Mouse (Mus musculus) adrenal gland, postnatal 10 days (tissue): ENCODE measurements around the gene Setx. TPM values are rescaled to one million over a fixed set of nuclear protein-coding genes. Genes with fewer than 3 reads are reported as not detected.
"Not testable (repeated sequence)": the region's sequence is repeated elsewhere in the genome, so short reads cannot be mapped to it uniquely, and the experiment has no call there.

Experiments used
- DNase-seq: peaks from one replicate; pipeline ENCODE4 v3.0.0; 2021; ENCODE audit warnings: mixed read lengths
- long read RNA-seq, 2 experiments: library from polyadenylated mRNA; stranded (forward); transcript quantifications; one replicate each; pipeline ENCODE4 v2.0.0; 2021
- total RNA-seq, 2 experiments: library from RNA; stranded (reverse); gene quantifications; 2 replicates each; pipeline ENCODE4 v1.2.3; 2021

Gene Setx
- 10 to 100 TPM; 32.9 to 36.0 TPM for total RNA-seq
- long read RNA-seq, experiment 1, partial matches to known transcripts: 5 of 8 reads
- long read RNA-seq, experiment 1, other reads (novel, unspliced or antisense): 3 of 8 reads
- long read RNA-seq, experiment 2, partial matches to known transcripts: 2 of 2 reads
- long read RNA-seq, experiment 2, other reads (novel, unspliced or antisense): 0 of 2 reads

DNA sequence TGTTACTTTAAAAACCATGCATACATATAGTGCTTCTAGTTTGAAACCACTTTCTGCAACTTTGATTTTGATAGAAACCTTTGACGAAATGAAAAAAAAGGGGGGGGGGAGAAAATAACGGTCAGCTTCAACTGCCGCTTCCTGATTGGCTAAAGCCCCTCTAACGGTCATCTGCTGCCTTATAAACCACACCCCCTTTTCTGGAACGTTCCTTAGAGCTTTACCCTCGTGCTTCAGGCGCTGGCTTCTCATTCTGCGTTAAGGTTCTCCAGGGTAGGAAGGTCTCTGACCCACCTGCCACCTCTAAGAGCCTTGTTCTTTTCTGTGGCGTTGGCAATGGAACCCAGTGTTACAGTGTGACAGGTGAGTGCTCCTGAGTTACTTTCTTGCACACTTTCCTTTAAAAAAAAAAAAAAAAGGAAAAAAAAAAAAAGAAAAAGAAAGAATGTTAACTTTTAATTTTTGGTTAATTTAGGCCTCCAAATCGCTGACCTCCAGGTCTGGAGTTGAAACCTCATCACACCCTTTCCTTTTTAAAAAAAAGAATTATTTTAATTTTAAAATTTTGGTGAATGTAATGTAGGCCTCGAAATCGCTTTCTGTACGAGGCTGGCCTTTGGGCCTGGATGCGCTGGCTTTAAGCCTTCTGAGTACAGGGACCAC lies at the start of gene Setx:
Gene Setx, plus strand, starts transcription at position 275 of the 663 bp plus-strand sequence.
- DNase-seq: no peak

DNA sequence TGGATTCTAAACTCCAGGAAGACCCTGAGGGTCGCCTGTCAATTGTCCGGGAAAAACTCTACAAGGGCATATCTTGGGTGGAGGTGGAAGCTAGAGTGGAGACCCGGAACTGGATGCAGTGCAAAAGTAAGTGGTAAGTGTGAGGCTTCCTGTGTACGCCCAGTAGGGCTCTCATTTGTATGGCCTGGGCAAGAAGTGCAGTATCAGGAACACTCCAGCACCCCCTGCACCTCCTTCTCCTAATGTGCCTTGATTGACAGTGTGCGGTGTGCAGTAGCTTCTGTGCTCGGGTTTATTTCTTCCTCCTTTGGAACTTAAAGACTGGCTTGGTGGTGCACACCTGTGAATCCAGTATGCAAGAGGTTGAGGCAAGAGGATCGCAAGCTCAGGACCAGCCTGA lies 49.3 kb upstream of the Setx start:
- DNase-seq: no peak

- DNase-seq: no peak
These were observed 48.5 kb upstream of the Setx start for GRCm38 (mm10) chr2:29075331-29076070.

DNA sequence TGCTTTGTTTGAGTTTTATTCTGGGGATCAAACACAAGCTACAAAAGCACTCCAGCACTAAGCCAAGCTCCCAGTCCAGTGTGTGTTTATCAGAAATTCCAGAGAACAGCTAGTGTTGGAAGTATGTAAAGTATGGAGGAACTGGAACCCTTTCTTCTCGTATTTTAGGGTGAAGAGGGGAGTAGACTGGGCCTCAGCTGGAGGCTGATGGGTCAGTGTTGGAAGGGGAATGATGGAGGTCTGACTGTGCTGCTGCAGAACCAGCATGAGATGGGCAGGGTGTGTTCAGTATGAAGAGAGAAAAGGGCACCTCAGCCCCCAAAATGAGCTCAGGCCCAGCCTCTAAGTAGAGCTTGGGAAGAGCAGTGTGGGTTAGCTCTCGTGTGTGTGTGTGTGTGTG lies 47.8 kb upstream of the Setx start:
- no peak for DNase-seq

DNA sequence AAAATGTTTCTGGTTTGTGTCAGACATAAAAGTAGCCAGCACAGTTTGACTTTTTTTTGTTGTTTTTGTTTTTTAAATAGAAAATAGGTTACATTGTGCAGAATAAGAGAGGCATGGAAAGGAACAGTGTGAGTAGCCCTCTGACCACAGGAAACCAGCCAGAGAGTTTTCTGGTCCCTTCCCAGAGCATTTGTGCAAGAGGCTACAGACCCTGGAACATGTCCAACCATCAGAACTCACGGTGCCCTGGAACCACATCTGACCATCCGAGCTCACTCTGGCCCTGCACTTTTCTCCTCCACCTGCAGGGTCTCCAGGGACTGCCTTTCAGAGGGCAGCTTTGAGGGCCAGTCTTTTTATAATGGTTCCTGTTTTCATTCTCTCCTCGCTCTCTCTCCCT lies 42.0 kb upstream of the Setx start:
- DNase-seq: peak; percentile 21

GRCm38 (mm10) chr2:29086026-29086425 lies 38.0 kb upstream of the Setx start:
- no peak for DNase-seq

GRCm38 (mm10) chr2:29089276-29089675 lies 34.7 kb upstream of the Setx start:
- peak; percentile 24 for DNase-seq

GRCm38 (mm10) chr2:29095674-29096073 lies 28.3 kb upstream of the Setx start:
- DNase-seq: no peak

GRCm38 (mm10) chr2:29096751-29097150 lies 27.2 kb upstream of the Setx start:
- DNase-seq: no peak

GRCm38 (mm10) chr2:29097465-29097864 lies 26.5 kb upstream of the Setx start:
- no peak for DNase-seq

DNA sequence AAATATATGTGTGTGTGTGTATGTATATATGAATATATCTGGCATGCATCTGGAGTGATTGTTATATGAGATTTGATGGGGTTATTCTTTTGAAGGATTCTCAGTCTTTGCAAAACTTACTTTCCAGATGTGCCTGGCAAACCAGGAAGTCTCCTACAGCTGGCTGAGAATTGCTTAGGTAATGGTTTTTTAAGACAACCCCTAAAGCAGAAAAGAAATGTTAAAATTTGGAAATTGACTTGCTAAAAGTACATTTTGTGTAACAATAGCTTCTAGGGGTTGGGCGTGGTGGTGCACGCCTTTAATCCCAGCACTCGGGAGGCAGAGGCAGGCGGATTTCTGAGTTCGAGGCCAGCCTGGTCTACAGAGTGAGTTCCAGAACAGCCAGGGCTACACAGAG lies 26.0 kb upstream of the Setx start:
- DNase-seq: not testable (repeated sequence)

- no peak for DNase-seq
These were observed 25.2 kb upstream of the Setx start for GRCm38 (mm10) chr2:29098786-29099185.

GRCm38 (mm10) chr2:29099646-29100045 lies 24.3 kb upstream of the Setx start:
- DNase-seq: no peak

- no peak for DNase-seq
These were observed 23.0 kb upstream of the Setx start for GRCm38 (mm10) chr2:29100822-29101534.

DNA sequence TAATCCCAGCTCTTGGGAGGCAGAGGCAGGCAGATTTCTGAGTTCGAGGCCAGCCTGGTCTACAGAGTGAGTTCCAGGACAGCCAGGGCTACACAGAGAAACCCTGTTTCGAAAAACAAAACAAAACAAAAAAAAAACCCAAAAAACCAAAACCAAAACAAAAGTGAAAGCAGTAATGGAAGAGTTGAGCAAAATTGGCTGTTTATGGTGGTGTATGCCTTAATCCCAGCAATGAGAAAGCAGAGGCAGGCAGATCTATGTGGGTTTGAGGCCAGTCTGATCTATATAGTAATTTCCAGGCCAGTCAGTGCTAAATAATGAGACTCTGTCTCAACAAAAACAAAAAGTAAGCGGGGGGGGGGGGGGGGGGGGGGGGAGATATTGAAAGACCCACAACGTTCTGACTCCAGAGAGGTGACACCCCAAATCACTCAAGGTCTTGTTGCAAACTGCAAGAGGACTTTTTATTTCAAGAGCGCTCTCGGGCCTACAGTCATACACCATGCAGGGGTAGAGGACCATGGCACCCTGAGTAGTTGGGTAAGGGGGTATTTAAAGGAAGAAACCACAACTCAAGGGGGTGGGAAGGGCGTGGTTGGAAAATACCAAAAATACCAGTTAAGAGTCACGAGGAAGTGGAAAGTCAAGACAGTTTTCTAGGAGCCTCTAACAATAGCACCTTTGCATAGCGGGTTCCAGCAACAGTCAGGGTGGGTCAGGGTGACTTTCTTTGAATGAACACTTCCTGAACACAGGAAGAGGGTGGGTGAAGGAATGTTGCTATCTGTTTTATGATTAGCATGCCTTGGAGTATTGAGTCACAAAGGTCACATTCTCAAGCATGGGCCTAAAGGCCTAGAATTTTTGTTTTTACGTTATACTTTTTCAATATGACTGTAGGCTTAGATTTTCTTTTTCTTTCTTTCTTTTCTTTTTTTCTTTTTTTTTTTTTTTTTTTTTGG lies 21.3 kb upstream of the Setx start:
- not testable (repeated sequence) for DNase-seq

- DNase-seq: no peak
These were observed 3.0 kb upstream of the Setx start for GRCm38 (mm10) chr2:29120969-29121368.

GRCm38 (mm10) chr2:29122446-29122845 lies 1.5 kb upstream of the Setx start:
- DNase-seq: no peak

GRCm38 (mm10) chr2:29124571-29124935 lies 572 bp downstream of the Setx start:
- no peak for DNase-seq

GRCm38 (mm10) chr2:29124936-29125701 lies 1.1 kb downstream of the Setx start:
- peak; percentile 100 for DNase-seq

- no peak for DNase-seq
These were observed 6.3 kb downstream of the Setx start for GRCm38 (mm10) chr2:29130118-29130899.
